Mouse (Mus musculus) hindbrain, embryonic 15.5 days (tissue): Measurements from ENCODE around the gene Tnfsf8. TPM values are rescaled to one million over a fixed set of nuclear protein-coding genes. Genes with fewer than 3 reads are reported as not detected.

Source experiments
- ATAC-seq: fragments of 200-750 bp; cut with Nextera tagmentation; 2 replicates; pipeline ENCODE4 v1.8.0; 2017; ENCODE audit warnings: low read depth, moderate number of reproducible peaks, moderate TSS enrichment; ENCODE audit not compliant: low FRiP score
- H3K27ac ChIP-seq: fragments of 300-500 bp; sonication (generic); replicated peaks from 2 replicates; pipeline ENCODE4 v1.5.1; 2015; ENCODE audit warnings: mild to moderate bottlenecking, inconsistent platforms
- H3K27me3 ChIP-seq: fragments of 300-500 bp; sonication (generic); 2 replicates; pipeline ENCODE4 v1.6.1; 2015; ENCODE audit warnings: control low read depth, inconsistent platforms
- H3K36me3 ChIP-seq: fragments of 300-500 bp; sonication (generic); 2 replicates; pipeline ENCODE4 v1.6.1; 2015; ENCODE audit warnings: control low read depth, inconsistent platforms
- H3K4me1 ChIP-seq: fragments of 300-500 bp; sonication (generic); replicated peaks from 2 replicates; pipeline ENCODE4 v1.6.1; 2015; ENCODE audit warnings: control low read depth, inconsistent platforms
- H3K4me2 ChIP-seq: fragments of 300-500 bp; sonication (generic); 2 replicates; pipeline ENCODE4 v1.6.1; 2015; ENCODE audit warnings: moderate library complexity, mild to moderate bottlenecking, inconsistent platforms
- H3K4me3 ChIP-seq: fragments of 300-500 bp; sonication (generic); 2 replicates; pipeline ENCODE4 v1.5.1; 2015; ENCODE audit warnings: mild to moderate bottlenecking, inconsistent platforms
- H3K9ac ChIP-seq: fragments of 300-500 bp; sonication (generic); 2 replicates; pipeline ENCODE4 v1.6.1; 2015; ENCODE audit warnings: inconsistent platforms
- H3K9me3 ChIP-seq: fragments of 300-500 bp; sonication (generic); 2 replicates; pipeline ENCODE4 v1.6.1; 2016; ENCODE audit warnings: control low read depth, inconsistent platforms
- WGBS: fragments of 180-500 bp; shearing (Covaris S2); methylation state at CpG from one replicate; pipeline ENCODE4 v1.1.7; 2015; 5-methylcytosine and 5-hydroxymethylcytosine counted together
- polyA plus RNA-seq: library from polyadenylated mRNA; unstranded; fragments of >200 nt; fragmentation: Nextera tagmentation; extraction: Ambion mirVana; gene quantifications from 2 replicates; pipeline ENCODE4 v1.2.1, GENCODE M21; 2015

Gene Tnfsf8
- polyA plus RNA-seq, 1 experiment from 2014 or later, result not detected

DNA sequence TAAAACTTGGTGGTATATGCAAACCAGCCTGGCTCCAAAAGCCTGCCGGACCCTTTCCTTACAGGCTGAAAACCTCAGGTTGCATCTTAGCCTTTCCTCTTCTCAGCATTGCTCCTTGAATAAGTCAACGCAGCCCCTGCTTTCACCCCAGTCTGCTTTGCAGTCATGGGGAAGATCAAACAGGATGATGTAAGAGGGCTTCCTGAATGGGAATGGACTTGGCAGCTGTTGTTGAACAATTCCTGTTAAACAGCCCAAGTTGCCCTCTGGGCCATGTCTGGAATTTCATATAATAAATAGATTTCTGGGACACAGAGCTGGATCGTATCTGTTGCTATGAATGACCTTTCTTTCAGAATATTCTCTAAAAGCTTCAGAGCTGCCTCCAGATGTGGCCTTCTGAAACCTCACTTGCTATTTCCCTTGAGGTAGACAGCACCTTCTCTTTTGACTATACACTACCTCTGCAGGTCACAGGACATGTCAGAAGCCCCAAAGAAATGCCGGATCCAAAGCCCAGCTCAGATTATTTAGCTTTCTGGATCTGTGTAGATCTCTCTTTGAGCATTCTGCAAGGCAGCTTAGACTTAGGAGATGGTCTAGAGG, 1.0 kb upstream of the Tnfsf8 start:
- ATAC-seq, result no peak
- Histone ChIP-seq H3K27ac (no peak overlapping the region), H3K36me3 (no peaks in the 10 kb centered on the region), H3K9me3 (no peaks in the 10 kb centered on the region), H3K27me3 (no peaks in the 10 kb centered on the region), H3K9ac (no peak overlapping the region), H3K4me3 (no peak overlapping the region), H3K4me2 (no peak overlapping the region), H3K4me1 (no peaks in the 10 kb centered on the region)
- 74% methylated on average over 4 of the region's 4 CpGs for WGBS

DNA sequence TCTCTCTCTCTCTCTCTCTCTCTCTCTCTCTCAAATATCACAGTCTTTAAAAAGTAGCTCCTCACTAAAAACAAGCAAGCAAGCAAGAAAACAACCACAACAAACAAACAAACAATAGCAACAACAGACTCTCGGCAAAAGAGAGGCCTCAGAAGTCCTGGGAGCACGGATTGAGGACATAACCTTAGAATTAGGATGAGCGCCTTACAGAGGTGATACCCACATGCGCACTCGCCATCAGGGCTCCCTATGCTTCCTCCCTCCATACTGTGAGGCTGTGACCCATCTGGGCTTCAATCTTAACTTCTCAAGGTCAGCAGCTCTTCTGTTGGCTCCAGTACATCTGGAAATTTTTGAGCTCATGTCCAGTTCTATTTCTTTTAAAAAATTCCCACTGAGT, 911 bp downstream of the Tnfsf8 start:
- no peak overlapping the region for H3K4me2 ChIP-seq
- H3K36me3 ChIP-seq, result no peaks in the 10 kb centered on the region
- H3K27ac ChIP-seq, result no peak overlapping the region
- WGBS, result 83% methylated on average over 5 of the region's 5 CpGs
- H3K9me3 ChIP-seq, result no peaks in the 10 kb centered on the region
- ATAC-seq, result no peak
- H3K4me1 ChIP-seq, result no peaks in the 10 kb centered on the region
- no peak overlapping the region for H3K4me3 ChIP-seq
- no peak overlapping the region for H3K9ac ChIP-seq
- no peaks in the 10 kb centered on the region for H3K27me3 ChIP-seq

DNA sequence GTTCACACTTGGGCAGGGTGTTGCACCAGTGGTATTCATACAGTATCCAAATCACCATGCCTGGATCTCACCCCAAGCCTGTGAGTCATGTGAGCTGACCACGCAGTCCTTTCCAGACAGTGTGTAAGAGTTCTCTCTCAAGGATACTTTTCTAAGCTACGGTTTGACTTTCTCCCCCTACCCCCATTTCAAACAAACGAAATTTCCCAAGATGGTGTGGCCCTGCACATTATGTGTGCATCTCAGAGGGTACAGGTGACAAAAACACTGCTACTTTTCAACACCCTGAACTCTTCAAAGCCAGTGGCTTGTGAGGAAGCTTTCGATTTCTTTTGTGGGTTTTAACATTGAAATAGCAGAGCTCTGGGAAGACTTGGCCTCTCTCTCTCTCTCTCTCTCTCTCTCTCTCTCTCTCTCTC, 1.4 kb downstream of the Tnfsf8 start:
- H3K4me2 ChIP-seq, result no peak overlapping the region
- no peak for ATAC-seq
- H3K9me3 ChIP-seq, result no peaks in the 10 kb centered on the region
- H3K4me1 ChIP-seq, result no peaks in the 10 kb centered on the region
- 83% methylated on average over 4 of the region's 4 CpGs for WGBS
- H3K27me3 ChIP-seq, result no peaks in the 10 kb centered on the region
- H3K9ac ChIP-seq, result no peak overlapping the region
- no peak overlapping the region for H3K4me3 ChIP-seq
- no peak overlapping the region for H3K27ac ChIP-seq
- H3K36me3 ChIP-seq, result no peaks in the 10 kb centered on the region

DNA sequence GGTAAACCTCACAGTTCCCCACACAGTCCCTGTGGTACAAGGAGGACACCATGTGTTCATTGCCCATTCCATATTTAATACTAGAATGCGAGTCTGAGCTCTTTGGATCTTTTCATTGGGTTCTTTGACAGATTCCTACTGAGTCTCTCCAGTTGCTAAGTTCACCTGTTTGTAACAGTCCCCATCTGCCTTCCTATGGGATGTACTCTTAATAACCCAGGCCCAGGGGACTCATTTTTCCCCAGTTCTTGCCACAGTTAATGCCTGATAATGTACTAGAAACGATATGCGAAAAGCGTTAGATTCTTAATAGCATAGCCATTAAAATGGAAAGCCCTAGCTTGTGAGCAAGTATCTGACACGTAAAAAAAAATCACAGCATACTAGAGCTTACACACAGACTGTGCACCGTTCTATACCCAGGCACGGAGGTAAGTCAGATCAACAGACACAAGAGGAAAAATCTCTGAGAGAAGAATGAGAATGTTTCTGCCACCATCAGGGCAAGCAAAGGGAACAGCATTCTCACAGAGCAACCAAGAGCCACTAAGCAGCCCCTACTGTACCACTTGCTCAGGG, 2.4 kb downstream of the Tnfsf8 start:
- ATAC-seq, result no peak

DNA sequence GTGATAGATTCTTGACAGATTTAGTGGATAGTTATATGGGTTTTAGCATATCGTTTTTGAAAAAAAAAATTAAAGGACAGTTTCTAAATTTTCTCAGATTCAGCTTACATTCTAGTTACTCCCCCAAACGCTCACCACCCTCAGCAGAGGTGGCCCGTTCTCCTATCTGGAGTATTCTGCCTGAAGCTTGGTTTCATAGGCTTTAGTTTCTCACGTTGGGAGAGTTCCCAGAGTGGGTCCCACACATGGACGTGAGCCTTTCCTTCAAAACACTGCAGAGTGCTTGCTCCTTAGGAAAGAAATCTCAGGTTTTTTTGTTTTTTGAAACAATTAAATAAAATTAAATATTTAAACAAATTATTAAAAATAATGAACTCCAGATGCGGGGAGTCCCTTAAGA, 4.4 kb downstream of the Tnfsf8 start:
- no peak overlapping the region for H3K9ac ChIP-seq
- H3K4me2 ChIP-seq, result no peak overlapping the region
- no peak for ATAC-seq
- H3K27me3 ChIP-seq, result no peaks in the 10 kb centered on the region
- no peaks in the 10 kb centered on the region for H3K4me1 ChIP-seq
- H3K36me3 ChIP-seq, result no peaks in the 10 kb centered on the region
- no peaks in the 10 kb centered on the region for H3K9me3 ChIP-seq
- WGBS, result 91% methylated on average over 6 of the region's 6 CpGs
- no peak overlapping the region for H3K4me3 ChIP-seq
- no peak overlapping the region for H3K27ac ChIP-seq

More for the DNA sequence above, 2.4 kb downstream of the Tnfsf8 start:
- no peaks in the 10 kb centered on the region for H3K36me3 ChIP-seq
- 69% methylated on average over 7 of the region's 7 CpGs for WGBS
- no peak overlapping the region for H3K4me3 ChIP-seq
- H3K9me3 ChIP-seq, result no peaks in the 10 kb centered on the region
- no peak overlapping the region for H3K27ac ChIP-seq
- no peak overlapping the region for H3K4me2 ChIP-seq
- no peak overlapping the region for H3K9ac ChIP-seq
- no peaks in the 10 kb centered on the region for H3K4me1 ChIP-seq
- no peaks in the 10 kb centered on the region for H3K27me3 ChIP-seq

DNA sequence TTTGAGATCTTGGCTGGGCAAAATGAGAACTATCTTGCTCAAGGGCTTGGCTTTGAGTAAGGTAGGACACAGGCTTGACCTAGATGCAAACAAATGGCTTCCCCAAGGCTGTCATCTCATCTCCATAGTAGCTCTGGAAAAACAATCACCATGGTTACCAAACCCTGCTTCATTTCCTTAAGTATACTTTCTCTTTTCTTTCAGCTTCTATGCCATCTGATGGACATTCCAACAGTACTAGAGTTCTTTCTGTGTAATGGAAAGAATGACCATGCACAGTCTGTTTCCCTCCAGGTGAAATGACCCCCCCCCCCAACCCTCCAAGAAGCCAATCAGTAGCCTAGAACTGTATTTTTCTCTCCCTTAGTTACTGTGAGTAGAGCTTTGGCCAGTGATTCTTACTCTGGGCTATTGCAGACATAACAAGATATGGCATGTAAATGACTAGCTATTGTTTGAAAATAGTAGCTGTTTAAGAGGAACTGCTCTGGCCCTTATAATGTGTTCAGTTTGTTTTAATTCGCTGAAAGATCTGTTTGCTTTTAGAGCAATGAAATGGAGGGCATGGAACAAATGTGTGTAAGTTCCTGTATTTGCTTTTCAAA, 7.3 kb downstream of the Tnfsf8 start:
- Histone ChIP-seq H3K9me3 (no peaks in the 10 kb centered on the region), H3K4me3 (no peak overlapping the region), H3K9ac (no peak overlapping the region), H3K27me3 (no peaks in the 10 kb centered on the region), H3K27ac (no peak overlapping the region), H3K4me2 (no peak overlapping the region), H3K4me1 (no peaks in the 10 kb centered on the region), H3K36me3 (no peaks in the 10 kb centered on the region)
- no peak for ATAC-seq
- 79% methylated on average over 1 of the region's 1 CpGs for WGBS

DNA sequence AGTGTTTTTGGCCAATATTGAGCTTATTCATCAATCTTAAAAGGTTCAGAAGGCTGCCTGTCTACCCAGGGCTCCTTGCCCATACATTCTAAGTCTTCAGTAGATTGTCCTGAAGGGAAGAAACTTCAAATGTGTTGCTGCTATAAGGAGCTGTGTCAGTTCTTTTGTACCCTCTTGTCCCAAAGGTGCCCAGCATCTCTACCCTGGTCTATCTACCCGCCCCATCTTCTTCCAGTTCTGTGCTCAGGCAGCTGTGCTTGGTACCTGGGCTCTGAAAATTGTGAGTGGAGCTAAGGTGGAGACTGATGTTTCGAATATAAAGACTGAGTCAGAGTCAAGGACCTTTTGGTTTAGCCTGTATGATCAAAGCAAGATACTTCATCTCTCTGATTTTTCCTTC, 11.1 kb downstream of the Tnfsf8 start:
- Histone ChIP-seq H3K36me3 (no peaks in the 10 kb centered on the region), H3K4me2 (no peak overlapping the region), H3K4me1 (no peaks in the 10 kb centered on the region), H3K9ac (no peak overlapping the region), H3K27ac (no peak overlapping the region), H3K9me3 (no peaks in the 10 kb centered on the region), H3K4me3 (no peak overlapping the region), H3K27me3 (no peaks in the 10 kb centered on the region)
- 94% methylated on average over 2 of the region's 2 CpGs for WGBS
- no peak for ATAC-seq

DNA sequence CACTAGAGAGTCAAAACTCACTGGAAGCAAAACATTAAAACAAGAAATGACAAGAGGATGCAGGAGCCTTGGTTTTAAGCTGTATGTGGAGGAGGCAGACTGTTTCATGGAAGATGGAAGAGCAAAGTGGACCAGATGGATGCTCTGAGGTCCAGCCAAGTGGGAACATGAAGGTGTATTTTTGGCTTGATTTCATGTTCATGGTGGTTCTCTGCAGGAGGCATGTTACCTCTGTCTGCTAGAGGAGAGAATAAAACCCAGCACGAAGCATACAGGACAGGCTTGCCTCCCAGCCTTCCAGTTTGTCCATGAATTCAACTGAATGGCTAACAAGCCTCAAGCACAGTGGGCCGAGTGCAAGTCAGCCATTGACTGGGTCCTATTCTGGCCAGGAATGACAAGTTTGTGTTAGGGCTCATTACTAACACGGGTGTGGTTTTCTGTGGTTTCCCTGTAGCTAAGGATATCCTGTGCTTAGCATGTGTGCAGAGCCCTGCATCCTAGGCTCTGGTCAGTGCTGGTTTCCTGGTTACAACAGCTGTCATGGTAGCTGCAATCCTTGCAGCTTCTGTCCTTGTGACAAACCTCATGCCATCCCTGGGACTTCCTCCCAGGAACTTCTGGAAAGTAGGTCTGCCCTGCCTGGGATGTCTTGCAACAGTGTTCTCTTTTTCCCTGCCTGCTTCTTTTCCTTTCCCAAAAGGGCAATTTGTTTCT, 14.1 kb downstream of the Tnfsf8 start:
- WGBS, result 79% methylated on average over 3 of the region's 3 CpGs
- no peaks in the 10 kb centered on the region for H3K9me3 ChIP-seq
- no peak overlapping the region for H3K9ac ChIP-seq
- H3K4me2 ChIP-seq, result no peak overlapping the region
- H3K4me3 ChIP-seq, result no peak overlapping the region
- H3K4me1 ChIP-seq, result no peaks in the 10 kb centered on the region
- H3K27me3 ChIP-seq, result no peaks in the 10 kb centered on the region
- no peak overlapping the region for H3K27ac ChIP-seq
- ATAC-seq, result no peak
- H3K36me3 ChIP-seq, result no peaks in the 10 kb centered on the region

DNA sequence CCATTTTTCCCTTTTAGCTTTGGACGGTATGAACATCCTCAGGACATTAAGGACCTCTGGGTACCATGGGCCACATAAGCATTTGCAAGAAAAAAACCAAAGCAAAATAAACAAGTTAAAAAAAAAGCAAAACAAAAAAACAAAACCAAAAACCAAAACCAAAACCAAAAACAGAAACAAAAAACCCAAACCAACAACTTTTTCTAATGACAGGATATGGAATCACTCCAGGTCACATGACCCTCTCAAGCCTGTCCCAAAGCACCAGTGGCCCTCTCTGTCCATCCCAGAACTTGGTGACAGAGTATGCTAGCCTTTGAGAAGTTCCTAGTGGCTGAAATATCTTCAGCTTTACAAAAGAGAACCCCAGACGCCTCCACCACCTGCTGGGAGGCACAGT, 15.4 kb downstream of the Tnfsf8 start:
- H3K36me3 ChIP-seq, result no peaks in the 10 kb centered on the region
- no peak for ATAC-seq
- no peak overlapping the region for H3K9ac ChIP-seq
- H3K9me3 ChIP-seq, result no peaks in the 10 kb centered on the region
- no peaks in the 10 kb centered on the region for H3K4me1 ChIP-seq
- no peaks in the 10 kb centered on the region for H3K27me3 ChIP-seq
- H3K27ac ChIP-seq, result no peak overlapping the region
- WGBS, result 72% methylated on average over 2 of the region's 2 CpGs
- H3K4me2 ChIP-seq, result no peak overlapping the region
- no peak overlapping the region for H3K4me3 ChIP-seq

DNA sequence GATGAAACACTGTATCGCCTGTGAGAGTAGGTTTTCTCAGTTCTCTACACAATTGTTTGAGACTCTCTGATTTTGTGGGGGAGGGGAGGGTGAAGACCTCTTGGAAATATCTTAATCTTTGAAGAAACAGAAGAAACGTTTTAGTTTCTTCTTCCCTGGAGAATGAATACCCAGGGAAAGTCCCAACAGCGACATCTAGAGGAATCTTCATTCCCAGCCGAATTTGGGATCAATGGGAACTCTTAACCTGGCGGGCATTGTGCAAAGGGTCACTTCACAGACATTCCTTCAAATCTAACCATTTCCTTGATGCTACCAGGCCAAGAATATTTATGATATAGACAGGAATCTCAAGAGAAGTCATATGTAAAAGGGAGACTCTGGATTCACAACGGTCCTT, 17.2 kb downstream of the Tnfsf8 start:
- Histone ChIP-seq H3K4me3 (no peak overlapping the region), H3K27ac (no peak overlapping the region), H3K27me3 (no peaks in the 10 kb centered on the region), H3K4me2 (no peak overlapping the region), H3K4me1 (no peaks in the 10 kb centered on the region), H3K36me3 (no peaks in the 10 kb centered on the region), H3K9ac (no peak overlapping the region), H3K9me3 (no peaks in the 10 kb centered on the region)
- ATAC-seq, result no peak
- WGBS, result 27% methylated on average over 6 of the region's 6 CpGs

DNA sequence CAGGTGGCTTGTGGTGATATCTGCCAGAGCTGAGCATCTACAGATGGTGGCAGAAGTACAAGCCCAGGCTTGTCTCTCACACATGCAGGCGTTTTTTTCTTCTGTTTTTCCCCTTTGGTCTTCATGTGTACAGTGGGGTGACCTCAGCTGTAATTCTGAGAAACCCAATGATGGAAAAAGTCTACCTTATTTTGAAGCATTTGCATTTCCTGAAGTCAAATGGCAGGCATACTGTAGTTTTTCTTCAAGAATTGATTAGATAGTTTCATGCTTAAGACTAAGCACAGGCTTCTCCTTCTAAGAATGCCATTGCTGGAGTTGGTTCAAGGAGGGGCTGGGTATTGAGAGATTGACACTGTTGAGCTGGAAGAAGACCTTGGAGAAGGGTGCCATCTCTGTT, 18.9 kb downstream of the Tnfsf8 start:
- Histone ChIP-seq H3K4me3 (no peak overlapping the region), H3K4me2 (no peak overlapping the region), H3K27ac (no peak overlapping the region), H3K9ac (no peak overlapping the region), H3K9me3 (no peaks in the 10 kb centered on the region), H3K36me3 (no peaks in the 10 kb centered on the region), H3K4me1 (no peaks in the 10 kb centered on the region), H3K27me3 (no peaks in the 10 kb centered on the region)
- no peak for ATAC-seq
- WGBS, result 67% methylated on average over 1 of the region's 1 CpGs

DNA sequence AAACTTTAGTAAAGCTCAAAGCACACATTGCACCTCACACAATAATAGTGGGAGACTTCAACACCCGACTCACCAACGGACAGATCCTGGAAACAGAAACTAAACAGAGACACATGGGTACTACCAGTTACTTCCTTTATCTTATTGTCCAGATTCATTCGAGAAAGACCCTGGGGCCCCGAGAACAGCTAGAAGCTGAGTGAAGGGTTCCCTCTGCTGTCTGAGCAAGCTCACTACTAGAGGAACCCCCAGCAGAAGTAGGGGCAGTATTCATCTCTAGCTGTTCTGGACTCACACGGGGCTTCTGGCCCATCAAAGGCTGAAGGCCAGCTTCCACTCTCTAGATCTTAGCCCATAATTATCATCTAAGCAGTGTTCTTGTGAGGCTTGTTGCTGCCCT, 20.7 kb downstream of the Tnfsf8 start:
- ATAC-seq, result no peak
- Histone ChIP-seq H3K9ac (no peak overlapping the region), H3K36me3 (no peaks in the 10 kb centered on the region), H3K27me3 (no peaks in the 10 kb centered on the region), H3K9me3 (no peaks in the 10 kb centered on the region), H3K4me3 (no peak overlapping the region), H3K4me2 (no peak overlapping the region), H3K4me1 (no peaks in the 10 kb centered on the region), H3K27ac (no peak overlapping the region)
- WGBS, result 57% methylated on average over 5 of the region's 5 CpGs
